Mouse (Mus musculus) 416B (cell line): ENCODE measurements at regions not wholly inside any gene's neighbourhood (a gene's known extent, or its start where the extent isn't known, plus 50 kb on each side); places are given as distances from the start of the nearest gene placed in this dataset.

Experiments
- DNase-seq: peaks from one replicate; pipeline ENCODE4 v3.0.0; 2011; ENCODE audit warnings: low read depth

DNA sequence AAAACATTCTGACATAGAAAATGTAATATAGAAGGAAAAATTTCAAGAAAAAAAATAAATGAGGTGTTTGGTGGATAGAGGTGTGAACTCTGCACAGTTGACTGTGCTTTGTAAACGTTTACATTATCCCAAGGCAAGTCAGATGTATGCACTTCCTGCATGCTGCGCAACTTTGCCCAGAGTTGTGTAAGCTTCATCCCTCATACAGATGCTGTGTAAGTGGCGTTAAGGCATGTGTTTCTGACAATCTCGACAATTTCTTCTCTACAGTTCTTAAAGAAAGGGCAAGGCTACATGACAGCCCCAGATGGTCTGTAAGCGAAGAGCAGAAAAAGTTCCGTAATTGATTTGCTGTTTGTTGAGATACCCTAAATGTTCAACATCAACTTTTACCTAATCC, 476.6 kb upstream of the Pitx2 start:
- DNase-seq, result peak; percentile 1

DNA sequence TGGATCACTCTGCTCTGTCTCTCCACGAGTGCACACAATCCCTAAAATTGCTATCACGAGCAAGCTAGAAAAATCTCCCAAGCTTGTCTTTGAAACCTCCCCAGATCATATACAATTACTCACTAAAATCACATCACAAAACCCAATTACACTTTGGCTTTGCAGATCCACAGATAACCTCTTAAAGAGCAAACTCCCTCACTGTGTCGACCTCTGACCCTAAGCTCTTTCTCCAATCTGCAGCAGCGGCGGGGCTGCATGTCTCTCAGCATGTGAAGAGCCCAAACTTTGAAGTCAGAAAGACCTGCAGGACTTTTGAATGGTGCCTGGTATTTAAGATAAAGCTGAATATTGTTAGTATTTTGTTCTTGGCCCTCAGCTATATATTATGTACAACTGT, 479.4 kb upstream of the Pitx2 start:
- no peak for DNase-seq

DNA sequence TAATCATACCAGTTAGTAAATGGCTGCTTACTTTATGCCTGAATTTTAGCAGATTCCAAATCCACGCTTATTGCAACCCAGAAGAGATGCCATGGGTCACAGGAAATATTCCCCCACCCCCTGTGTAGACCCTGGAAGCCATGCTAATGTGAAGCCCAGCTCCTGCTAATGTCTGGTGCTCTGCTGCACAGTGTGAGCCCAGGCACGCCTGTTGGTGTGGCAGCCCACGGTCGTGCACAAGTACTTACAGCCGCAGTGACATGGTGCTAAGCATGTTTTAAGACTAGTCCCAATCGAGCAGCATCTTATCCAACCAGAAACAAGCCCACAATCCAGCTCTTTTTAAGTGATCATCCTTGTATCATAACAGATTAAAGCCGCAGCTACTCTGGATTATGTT, 480.5 kb upstream of the Pitx2 start:
- no peak for DNase-seq

GRCm38 (mm10) chr3:128707270-128707669, 492.4 kb upstream of the Pitx2 start:
- no peak for DNase-seq

- no peak for DNase-seq
Observed at GRCm38 (mm10) chr3:128668468-128669127, 531.1 kb upstream of the Pitx2 start.

- no peak for DNase-seq
Observed at GRCm38 (mm10) chr3:128665184-128665583, 534.5 kb upstream of the Pitx2 start.

GRCm38 (mm10) chr3:128636960-128637755, 562.5 kb upstream of the Pitx2 start:
- no peak for DNase-seq

GRCm38 (mm10) chr3:128627696-128628095, 572.0 kb upstream of the Pitx2 start:
- no peak for DNase-seq

- DNase-seq, result no peak
Observed at GRCm38 (mm10) chr3:128616675-128617074, 583.0 kb upstream of the Pitx2 start.

DNA sequence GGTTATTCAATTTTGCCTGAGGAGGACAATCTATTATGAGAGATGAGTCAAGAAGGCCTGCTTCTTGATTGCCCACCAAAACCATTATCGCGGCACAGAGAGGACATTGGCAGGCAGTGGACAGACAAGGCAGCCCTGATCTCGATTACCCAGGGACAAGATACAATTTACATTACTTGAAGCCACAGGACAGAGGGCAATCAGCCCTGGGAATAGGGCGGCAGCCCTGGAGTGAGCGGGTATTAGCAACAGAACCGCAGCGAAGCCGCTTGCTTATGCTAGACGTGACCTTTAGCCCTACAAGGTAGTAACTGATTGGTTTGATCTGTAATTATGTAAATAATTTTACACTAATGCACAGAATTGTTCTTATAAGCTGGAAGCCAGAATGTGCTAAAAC, 586.0 kb upstream of the Pitx2 start:
- no peak for DNase-seq

DNA sequence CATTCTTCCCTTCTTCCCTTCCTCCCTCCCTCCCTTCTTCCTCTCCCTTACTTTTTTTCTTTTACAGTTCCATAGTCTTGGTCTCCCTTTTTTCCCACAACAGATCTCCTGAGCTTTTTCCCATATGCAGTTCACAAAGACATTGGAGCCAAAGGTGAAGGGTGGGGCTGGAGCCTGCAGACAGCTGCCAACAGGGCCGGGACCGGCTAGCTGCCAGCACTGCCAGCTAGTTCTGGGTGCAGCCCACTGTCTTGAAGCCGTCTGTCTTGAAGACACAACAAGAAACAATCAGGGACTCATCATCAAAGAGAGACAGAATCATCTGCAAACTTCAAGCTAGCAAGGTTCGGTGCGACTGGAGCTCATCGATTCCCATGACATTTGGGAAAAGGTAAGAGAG, 588.9 kb upstream of the Pitx2 start:
- DNase-seq, result no peak

- peak; percentile 8 for DNase-seq
Observed at GRCm38 (mm10) chr3:128608694-128609093, 591.0 kb upstream of the Pitx2 start.

DNA sequence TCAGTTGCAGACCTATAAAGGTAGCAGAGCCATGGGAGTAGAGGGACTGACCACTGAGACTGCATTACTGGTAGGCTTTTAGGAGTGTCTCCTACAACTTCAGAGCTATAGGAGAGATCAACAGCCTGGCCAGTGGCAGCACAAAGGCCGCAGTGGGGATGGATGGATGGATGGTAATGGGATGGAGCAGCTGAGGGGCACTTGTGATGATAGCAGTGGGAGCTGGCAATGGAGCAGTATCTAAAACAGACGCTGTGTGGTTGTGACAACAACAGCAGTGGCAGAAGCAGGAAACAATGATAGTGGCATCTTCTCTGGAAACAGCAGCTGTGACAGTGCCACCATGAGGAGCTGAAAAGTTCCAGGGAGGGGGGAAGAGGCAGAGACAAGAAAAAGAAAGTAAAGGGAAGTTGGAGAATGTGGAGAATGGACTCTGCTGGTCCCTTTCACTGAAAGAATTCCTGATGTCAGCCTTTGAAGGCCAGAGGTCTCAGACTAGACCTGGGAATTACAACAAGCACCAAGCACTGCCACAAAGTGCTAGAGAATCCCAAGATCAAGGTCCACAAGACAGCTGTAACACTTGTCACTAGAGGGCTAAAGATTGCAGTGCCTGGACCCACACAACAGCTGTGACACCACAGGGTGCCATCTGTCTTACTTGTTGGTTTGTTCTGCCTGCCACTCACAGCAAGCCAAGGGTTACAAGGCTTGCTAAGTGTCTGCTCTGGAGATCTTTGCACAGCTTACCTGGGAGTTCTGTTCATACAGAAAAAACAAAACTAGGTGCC, 624.1 kb upstream of the Pitx2 start:
- no peak for DNase-seq

DNA sequence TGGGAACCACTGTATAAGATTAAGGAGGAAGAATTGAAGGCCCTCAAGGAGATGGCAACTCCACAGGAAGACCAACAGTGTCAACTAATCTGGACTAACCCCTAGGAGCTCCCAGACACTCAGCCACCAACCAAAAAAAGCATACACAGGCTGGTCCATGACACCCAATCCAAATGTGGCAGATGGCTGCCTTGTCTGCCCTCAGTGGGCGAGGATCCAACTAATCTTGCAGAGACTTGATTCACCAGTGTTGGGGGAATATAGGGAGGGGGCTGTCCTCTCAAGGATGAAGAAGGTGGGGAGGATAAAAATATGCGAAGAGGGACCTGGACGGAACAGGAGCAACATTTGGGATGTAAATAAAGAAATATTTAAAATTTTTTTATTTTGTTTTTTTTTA, 629.1 kb upstream of the Pitx2 start:
- no peak for DNase-seq

DNA sequence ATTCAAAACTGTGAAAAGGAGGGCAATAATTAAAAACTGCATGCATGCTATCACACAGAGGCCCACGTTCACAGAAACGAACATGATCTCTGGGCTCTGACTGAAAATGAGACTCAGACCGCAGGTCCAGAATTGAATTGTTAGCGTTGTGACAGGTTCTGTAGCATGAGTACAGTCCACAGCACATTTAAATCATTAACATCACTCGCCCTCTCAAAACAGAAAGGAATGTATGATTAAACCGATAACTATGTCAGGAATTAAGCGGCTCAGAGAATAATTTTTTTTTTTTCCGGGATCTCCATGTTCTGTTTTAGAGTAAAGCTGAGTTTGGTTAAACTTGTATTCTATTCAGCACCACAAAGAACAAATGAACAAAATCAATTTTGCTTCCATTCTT, 634.3 kb upstream of the Pitx2 start:
- no peak for DNase-seq

DNA sequence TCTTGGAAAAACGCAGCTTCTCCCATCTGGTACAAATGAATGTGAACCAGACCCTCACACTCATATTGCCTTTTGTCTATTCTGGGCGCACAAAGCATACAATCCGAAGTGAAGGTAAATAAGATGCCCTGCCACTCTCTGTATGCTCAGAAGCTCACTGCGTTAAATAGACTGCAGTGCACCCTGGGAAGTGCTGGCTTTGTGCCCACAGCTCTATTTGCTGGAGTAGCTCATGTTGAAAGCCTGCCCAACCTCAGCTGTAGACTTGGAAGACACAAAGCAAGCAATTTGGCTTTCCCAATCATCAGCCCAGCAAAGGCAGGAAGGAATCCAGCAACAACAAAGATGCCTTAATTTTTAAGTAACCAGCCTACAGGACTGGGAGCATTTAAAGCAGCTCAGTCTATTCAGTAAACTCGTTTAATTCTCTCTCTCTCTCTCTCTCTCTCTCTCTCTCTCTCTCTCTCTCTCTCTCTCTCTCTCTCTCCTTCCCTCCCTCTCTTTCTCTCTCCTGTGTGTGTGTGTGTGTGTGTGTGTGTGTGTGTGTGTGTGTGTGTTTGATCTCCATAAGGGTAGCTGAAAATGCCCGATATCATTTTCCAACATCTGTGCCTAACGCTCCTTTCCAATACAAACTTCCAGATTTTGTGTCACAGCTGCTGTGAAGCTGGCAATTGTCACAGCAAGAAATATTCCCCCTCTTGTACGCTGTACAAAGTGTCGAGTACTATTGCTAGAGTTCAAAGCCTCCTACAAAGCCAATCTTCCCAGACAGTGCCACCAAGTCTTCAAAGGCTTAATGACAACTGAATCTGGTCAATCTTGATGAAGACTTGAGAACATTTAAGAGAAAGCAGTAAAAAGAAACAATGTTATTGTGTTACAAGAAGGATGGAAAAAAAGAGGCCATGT, 650.5 kb upstream of the Fam241a start:
- no peak for DNase-seq

DNA sequence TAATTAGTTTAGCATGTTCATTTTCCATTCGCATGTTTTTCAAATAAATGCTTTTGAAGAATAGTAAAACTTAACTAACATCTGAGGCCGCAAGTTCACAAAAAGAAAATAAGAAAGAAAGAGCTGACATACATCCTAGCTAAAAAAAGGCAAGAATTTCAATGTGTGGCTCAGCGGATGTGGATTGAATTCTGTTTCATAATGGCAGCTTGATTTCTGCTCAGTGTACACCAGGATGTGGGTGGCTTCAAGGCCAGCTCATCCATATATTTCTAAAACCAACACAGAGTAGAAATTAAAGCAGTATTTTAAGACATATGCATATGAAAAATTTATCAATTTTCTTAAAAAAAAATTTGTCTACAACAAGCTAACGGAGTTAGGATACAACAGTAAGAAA, 629.3 kb upstream of the Fam241a start:
- no peak for DNase-seq

- no peak for DNase-seq
Observed at GRCm38 (mm10) chr3:128520671-128521103, 624.6 kb upstream of the Fam241a start.

DNA sequence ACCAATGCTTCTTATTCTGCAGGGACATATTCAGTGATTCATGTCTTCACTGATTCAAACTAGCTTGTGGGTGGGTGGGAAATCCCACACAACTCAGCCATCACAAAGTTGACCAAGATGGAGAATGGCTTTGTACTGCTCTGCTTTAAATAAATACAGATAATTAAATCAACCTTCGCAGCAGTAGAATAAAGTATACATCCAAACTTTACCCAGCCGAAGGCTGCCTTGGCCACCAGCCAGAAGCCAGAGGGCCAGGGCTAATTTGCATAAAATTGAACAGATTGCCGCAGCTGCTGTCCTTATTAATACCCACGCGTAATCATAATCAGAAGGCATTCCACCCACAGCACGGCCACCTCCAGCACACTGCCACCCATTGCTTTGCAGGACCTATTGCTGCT, 623.8 kb upstream of the Fam241a start:
- DNase-seq, result no peak

DNA sequence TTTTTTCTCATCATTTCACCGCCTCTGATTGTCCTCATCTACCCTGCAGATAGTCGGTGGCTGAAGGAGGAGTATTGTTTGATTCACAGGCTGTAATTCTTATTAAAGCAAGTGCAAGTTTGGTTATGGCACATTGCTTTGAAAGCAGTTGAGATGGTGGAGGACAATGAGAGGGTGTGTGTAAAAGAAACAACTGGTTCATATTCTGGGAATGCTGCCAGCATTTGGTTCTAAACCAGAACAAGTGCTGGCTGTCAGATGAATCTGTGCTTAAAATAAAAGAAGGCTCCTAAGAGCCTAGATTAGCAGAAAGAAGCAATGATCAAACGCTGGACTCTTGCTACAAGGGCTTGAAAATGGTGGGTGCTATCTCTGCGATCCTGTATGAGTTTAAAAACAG, 622.7 kb upstream of the Fam241a start:
- no peak for DNase-seq

GRCm38 (mm10) chr3:128471111-128471510, 575.0 kb upstream of the Fam241a start:
- peak; percentile 1 for DNase-seq

- no peak for DNase-seq
Observed at GRCm38 (mm10) chr3:128429706-128430105, 533.6 kb upstream of the Fam241a start.
